Mouse (Mus musculus) 3T3-L1 (cell line): ENCODE data around the gene Akap8l.

Experiments
- DNase-seq: peaks from one replicate; pipeline ENCODE4 v3.0.0-alpha.2; 2015; ENCODE audit warnings: low read depth, low spot score

Akap8l gene

DNA sequence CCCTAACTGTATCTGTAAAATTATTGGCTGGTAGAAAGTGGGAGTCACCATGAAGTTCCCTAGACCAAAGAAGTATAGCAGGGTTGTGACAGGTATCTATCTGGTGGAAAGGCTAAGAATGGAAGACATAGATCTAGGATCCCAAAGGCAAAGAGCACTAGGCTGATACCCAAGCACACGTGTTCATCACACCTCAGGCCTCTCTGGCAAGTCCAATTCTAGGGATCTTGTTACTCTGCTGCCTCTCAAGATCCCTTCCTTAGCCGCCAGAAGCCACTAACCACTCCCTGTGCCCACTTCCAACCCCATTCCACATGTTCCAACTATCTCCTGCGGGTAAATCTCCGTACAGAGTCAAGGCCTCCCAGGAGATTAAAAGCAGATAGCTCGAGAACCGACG is 30.5 kb downstream of the Akap8l start:
- peak; percentile 60 for DNase-seq

DNA sequence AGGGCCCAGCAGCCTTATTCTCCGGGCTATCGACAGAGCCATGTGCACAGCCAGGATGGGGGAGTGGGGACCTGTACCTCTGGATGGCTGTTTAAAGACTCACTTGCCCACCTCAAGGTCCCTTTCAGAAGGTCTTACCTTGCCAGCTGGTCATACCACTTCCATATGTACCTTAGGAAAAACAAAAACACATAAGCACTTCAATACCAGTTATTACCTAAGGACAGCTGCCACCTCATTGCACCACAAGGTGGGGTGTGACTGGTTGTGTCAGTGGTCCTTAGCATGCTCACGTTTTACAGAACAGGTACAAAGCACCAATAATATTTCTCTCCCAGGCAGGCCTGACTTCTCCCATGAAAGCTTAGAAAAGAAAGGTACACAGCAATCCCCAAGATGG is 32.7 kb downstream of the Akap8l start:
- no peak for DNase-seq

- DNase-seq: no peak
These were observed 33.4 kb downstream of the Akap8l start for GRCm38 (mm10) chr17:32317032-32317431.

- DNase-seq: no peak
These were observed 34.8 kb downstream of the Akap8l start for GRCm38 (mm10) chr17:32315560-32315959.

GRCm38 (mm10) chr17:32313892-32314291 is 36.5 kb downstream of the Akap8l start:
- DNase-seq: no peak

DNA sequence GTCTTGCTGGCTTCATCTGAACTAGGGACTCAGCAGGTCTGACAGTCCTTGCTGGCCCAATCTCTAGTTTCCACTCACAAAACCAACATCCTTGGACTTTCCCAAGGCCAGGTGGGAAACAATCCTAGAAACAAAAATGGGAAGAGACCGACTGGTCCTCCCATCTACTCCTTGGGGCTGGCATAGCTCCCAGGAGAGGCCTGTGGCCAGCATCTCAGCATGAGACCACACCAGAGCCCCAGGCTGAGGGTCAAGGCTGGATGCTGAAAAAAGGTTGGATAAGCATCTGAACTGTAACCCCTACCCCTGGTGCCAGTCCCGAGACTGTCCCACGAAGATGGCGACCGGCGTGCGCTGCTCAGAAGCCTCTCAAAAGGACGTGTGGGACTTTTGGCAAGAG is 37.6 kb downstream of the Akap8l start:
- no peak for DNase-seq

GRCm38 (mm10) chr17:32307963-32308362 is 42.4 kb downstream of the Akap8l start:
- no peak for DNase-seq

- DNase-seq: no peak
These were observed 52.3 kb downstream of the Akap8l start for GRCm38 (mm10) chr17:32298125-32298524.

DNA sequence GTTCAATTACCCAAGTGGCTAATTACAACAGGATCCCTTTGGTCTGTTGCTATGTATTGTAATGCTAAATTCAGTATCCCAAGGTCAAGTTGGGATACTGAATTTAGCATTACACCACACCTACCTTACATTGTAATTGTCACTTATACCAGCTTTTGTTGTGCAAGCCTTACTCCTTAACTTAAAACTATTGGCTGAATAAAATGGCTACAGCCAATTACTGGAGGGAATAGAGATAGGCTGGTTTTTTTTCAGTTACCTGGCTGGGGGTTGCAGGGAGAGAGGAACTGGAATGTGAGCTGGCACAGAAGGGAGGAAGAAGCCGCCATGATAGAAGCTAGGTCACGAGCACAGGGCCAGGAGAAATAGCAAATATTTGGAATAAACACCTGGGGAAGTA is 54.5 kb downstream of the Akap8l start:
- no peak for DNase-seq

GRCm38 (mm10) chr17:32295160-32295559 is 55.2 kb downstream of the Akap8l start:
- no peak for DNase-seq

- peak; percentile 40 for DNase-seq
These were observed 65.2 kb downstream of the Akap8l start for GRCm38 (mm10) chr17:32285138-32285670.

DNA sequence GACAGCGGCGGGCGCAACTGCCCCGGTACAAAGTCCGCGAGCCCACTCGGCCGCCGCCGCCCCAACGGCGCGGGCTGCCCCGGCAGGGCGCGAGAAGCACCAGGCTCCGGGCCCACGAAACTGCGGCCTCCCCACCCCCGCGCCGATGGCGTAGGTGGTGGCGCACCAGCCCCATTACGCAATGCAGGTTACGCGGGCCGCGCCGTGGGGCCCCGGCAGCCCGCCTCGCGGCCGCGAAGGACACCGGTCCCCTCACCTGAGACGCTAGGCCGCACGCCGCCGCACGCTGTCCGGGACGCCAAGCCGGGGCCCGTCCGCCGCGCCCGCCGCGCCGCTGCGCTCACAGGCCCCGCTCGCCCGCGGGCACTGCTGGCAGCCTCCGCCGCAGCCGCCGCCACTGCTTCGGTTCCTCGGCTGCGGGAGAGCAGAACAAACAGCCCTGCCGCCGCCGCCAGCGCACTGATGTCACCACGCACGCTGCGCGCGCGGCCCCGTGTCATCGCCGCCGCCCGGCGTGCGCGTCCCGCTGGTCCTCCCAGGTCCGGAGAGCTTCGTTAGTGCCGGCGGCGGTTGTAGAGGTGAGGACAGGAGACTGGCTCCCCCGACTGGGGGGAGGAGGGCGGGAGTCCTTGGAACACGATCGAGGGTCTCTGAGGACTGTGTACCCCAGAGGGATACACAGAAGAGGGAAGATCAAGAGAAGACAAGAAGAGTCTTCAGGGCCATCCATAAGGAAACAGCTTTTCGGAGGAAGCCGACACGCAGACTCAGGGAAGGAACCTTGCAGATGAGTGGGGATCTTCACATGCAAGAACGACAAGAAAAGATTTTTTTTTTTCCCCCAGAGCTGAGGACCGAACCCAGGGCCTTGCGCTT is 65.9 kb downstream of the Akap8l start, which contains the start of gene Brd4:
Gene Brd4 (minus strand): TSS at position 461 of the 876 bp plus-strand sequence.
- DNase-seq: peak; percentile 86

DNA sequence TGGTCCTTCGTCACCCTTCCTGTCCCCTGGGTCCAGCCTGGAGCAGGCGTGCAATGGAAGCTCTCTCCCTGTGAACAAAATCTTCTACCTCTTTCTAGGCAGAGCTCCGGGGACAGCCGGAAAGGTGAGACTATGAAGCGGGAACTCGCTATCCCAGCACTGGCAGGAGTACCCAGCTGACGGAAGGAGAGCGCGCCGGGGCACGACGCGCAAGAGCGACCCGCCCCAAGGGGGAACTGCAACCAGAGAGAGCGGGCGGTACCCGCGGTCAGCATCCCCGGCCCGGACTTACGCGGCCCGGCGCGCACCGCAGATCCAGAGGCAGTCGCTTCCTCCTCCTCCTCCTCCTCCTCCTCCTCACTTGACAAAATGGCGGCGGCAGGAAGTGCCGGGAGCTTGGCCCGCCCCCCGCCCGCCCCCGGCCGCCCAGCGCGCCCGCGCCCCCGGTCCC is 66.6 kb downstream of the Akap8l start:
- peak; percentile 52 for DNase-seq

- DNase-seq: peak; percentile 88
These were observed 67.1 kb downstream of the Akap8l start for GRCm38 (mm10) chr17:32283341-32283740.

- no peak for DNase-seq
These were observed 68.6 kb downstream of the Akap8l start for GRCm38 (mm10) chr17:32281611-32282310.

DNA sequence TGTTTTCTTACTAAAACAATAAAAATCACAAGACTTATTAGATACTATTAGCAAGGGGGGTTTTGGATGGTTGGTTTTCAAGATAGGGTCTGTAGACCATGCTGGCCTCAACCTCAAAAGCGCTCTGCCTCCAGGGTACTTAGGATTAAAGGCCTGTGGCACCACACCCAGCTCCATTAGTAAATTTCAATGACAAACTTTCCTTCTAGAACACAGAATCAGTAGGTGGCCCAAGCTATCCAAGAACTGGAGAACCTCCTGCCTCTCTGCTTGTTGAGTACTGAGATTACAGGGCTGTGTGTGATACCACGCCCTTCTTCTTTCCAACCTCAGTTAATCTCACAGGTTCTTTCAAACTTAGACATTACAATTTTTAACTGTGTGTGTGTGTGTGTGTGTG is 69.3 kb downstream of the Akap8l start:
- DNase-seq: no peak

DNA sequence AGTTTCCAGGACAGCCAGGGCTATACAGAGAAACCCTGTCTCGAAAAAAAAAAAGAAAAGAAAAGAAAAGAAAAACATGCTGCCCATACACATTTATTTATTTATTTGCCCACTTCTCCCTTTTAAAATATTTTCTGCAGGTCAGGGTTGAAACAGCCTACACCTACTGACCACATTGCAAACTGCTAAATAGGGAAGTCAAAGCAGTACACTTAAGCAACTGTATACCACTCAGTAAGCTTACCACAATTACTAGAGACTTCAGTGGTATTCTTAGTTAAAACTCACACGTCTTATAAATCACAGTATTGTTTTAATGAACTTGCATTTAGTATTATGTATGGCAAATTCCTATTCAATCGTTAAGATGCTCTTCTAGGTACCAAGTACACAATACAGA is 69.8 kb downstream of the Akap8l start:
- no peak for DNase-seq

DNA sequence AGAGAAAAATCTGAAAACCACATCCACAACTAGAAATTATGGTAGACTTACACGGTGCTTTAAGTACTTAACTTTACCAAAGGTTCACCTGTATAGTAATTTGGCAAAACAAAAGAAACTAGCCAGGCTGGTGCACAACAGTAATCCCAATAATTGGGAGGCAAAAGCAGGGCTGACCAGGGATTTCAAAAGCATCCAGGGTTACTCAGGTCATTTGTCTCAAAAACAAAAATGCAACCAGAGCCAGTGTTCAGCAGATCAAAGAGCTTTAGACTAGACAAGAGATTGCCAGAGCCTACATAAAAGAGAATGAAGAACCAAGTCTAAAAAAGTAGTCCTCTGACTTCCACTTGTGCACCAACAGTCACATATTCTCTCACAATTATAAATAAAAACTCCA is 73.2 kb downstream of the Akap8l start:
- DNase-seq: no peak

DNA sequence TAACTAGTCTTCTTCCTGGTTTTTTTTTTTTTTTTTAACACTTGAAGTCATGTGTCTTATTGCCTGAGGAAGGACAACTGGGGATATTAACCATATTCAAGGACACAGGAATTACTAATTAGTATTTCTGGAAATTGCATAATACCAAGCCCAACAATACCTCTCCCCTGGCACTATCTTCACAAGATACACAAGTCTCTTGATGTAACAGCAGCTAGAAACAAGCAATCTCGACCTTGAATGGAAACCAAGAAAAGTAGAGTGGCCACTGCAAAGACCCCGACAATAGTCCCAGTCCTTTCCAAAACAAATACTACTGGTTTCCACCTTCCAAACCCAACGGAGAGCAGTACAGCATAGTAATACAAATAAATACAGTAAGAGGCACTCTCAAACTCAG is 74.8 kb downstream of the Akap8l start:
- no peak for DNase-seq
